Mouse (Mus musculus) v-Abl transformed pro-B cells (cell line): Measurements from ENCODE around the gene Ufc1.

Experiments
- in situ Hi-C, 2 experiments: fragments of 400-800 bp; cut with MboI; formaldehyde crosslinking; loops; one replicate each; pipeline ENCODE4 v1.15.1; 2025; ENCODE audit not compliant: unreplicated experiment in 2 of 2

The Ufc1 gene

DNA sequence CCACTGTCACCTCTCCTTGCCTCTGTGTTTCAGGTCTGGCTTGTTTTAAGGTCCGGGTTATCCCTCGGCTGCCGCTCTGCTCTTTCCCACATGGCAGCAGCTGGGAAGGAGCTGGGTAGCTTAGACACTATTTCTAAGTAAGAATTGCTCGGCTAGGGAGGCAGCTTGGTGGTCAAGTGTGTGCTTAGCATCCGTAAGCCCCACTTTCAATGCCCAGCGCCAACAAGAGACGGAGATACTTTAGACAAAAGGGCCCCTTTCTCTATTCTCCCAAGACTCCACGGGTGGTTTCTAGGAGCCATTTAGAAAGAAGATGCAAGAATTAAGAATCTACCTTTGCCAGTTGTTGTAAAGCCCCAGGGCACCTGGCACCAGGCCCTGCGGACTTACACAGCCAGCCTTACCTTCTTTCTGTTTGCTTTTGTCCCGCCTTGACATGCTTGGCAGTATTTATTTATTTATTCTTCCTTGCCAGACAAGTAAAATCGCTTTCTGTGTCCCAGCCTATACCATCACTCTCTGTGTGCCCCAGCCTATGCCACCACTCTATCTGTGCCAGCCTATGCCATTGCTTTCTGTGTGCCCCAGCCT lies 19.6 kb downstream of the Ufc1 start:
- in situ Hi-C loops: loop anchor here in 1 of 2 experiments (25.0 kb wide), 1 partner anchor 1738 kb away; the partner anchor contains the start of gene Nuf2

DNA sequence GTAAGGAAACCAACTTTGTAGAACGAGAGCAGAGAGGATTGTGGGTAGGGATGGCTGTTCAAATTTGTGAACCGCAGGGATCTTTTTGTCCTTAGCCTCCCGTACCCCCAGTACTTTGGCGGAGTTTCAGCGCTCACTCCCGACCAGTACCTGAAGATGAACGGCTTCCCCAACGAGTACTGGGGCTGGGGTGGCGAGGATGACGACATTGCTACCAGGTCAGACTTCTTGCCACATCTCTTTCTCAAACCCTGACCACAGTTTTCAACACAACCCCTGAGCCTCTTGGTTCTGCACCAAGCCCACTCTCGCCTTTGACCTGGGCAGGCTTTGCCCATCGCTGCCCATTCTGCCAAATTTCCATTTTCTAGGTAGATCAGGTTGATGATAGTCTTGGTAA lies 20.7 kb downstream of the Ufc1 start:
- in situ Hi-C loops: loop anchor here in 1 of 2 experiments (25.0 kb wide), 1 partner anchor 637 kb away; the partner anchor contains the start of gene Olfml2b

DNA sequence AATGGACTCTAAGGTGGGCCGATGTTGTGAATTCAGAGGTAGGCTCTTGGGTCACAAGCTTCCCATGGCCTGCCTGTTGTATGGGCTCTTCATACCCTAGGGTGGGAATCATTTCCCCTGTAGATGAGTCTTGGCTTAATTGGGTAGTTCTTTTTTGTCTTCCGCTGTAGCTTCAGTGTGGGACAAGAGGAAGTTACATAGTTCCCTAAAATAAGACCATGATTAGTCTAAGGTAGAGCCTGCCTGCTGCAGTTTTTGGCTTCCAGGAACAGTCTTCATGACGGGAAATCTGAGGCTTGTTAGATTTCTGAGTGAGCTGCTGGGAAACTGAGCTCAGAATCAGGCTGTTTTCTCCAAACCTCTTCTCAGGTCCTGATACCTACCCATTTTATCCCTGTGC lies 22.7 kb downstream of the Ufc1 start:
- in situ Hi-C loops: loop anchor here in 1 of 2 experiments (25.0 kb wide), 1 partner anchor 635 kb away; the partner anchor contains the start of gene Olfml2b

DNA sequence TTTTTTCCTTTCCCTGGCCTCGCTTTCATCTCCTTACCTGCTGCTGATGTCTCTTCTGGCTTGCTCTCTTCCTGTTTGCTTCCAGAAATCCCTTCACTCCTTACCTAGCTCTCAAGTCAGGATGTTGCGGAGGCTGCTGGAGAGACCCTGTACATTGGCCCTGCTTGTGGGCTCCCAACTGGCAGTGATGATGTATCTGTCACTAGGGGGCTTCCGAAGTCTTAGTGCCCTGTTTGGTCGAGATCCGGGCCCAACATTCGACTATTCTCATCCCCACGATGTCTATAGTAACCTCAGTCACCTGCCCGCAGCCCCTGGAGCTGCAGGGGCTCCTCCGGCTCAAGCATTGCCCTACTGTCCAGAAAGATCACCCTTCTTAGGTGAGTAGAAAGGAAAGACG lies 23.2 kb downstream of the Ufc1 start:
- in situ Hi-C loops: loop anchor here in 1 of 2 experiments (25.0 kb wide), 1 partner anchor 634 kb away; the partner anchor contains the start of gene Olfml2b

DNA sequence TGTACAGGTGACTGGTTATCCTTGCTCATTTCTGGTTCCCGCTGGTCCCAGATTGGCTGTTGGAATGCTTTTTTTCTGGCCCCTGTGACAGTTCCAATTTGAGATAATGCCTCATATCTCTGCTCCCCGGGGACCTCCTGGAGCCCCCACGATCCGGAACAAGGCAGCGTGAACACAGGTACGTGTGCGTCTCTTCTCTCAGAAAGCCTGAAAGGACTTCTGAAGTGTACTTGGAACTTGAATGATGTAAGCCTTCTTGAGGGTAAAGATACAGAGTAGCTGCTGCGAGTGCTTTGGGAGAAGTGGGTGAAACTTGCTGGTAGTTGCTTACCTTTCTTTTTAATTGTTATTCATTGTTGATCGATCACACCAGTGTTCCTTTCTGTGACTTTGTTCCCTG lies 23.6 kb downstream of the Ufc1 start:
- in situ Hi-C loops: loop anchor here in 1 of 2 experiments (25.0 kb wide), 1 partner anchor 634 kb away; the partner anchor contains the start of gene Olfml2b

DNA sequence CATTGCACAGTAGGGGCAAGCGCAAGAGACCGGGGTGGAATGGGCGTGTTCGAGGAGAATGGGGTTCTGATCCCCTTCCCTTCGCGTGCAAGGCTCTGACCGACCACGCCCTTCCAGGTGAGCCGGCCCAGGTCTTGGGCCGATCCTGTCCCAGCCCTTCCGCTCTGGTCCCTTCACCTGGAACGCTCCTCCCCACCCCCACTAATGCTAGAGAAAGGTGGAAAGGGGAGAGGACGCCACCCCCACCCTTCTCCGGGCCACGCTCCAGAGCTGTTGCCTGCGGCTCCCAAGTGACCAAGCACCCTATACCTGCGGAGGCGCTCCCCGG lies 24.3 kb downstream of the Ufc1 start:
- in situ Hi-C loops: loop anchor here in 1 of 2 experiments (25.0 kb wide), 1 partner anchor 633 kb away; the partner anchor contains the start of gene Olfml2b

DNA sequence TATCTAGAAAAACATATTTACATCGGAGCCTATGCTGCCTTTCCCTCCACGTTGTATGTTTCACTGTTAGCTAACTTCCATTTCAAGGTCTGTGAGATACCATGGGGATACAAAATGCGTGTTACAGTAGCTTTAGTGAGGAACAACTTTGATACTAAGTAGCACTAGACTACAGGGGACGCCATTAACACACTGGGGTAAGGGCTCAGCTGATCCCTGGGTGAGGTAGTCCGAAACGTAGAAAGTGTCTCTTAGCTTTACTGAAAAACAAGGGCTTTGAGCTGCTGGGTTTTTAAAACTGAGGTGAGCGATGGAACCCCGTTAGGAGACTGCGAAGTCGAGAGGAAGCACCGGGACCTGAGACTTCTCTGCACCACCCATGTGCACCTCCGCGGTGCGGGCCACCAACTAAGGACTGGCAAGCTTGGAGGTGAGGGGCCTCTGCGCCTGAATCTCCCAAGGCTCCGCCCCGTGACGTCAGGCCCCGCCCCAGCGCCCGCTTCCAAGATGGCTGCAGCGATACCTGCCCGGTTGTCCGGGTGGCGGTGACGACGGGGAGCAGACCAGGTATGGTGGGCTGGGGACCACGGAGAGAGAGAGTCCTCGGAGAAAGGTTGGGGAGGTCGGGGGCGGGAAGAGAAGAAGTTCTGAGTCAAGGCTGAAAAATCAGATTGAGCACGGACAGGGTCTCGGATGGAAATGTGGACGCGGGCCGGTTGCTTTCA lies 24.8 kb downstream of the Ufc1 start, which contains the start of gene B4galt3:
Gene B4galt3, plus strand, starts transcription at position 481 of the 725 bp plus-strand sequence.
- in situ Hi-C loops: loop anchor here (10.0 to 25.0 kb wide), 2 partner anchors 255 to 633 kb away; partner anchors contain the start of genes Fcgr4 (in 1 of the 2) and Olfml2b (in 1 of the 2)

DNA sequence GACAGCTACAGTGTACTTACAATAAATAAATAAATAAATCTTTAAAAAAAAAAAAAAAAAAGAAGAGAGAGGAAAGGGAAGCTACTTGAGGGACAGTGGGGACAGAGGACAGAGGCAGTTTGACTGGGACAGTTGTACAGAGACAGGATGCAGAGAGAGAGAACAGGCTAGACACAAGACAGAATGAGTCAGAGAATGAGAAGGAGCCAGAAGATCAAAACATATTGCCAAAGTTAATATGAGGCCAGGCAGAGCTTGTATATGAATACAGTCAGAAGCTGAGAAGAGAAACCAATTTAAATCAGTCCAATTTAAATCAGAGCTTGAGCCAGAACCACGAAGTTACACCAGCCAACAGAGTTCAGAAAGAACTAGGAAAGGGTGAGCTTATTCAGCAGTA lies 26.5 kb downstream of the Ufc1 start:
- in situ Hi-C loops: loop anchor here (10.0 to 25.0 kb wide), 2 partner anchors 254 to 631 kb away; partner anchors contain the start of genes Fcgr4 (in 1 of the 2) and Olfml2b (in 1 of the 2)

DNA sequence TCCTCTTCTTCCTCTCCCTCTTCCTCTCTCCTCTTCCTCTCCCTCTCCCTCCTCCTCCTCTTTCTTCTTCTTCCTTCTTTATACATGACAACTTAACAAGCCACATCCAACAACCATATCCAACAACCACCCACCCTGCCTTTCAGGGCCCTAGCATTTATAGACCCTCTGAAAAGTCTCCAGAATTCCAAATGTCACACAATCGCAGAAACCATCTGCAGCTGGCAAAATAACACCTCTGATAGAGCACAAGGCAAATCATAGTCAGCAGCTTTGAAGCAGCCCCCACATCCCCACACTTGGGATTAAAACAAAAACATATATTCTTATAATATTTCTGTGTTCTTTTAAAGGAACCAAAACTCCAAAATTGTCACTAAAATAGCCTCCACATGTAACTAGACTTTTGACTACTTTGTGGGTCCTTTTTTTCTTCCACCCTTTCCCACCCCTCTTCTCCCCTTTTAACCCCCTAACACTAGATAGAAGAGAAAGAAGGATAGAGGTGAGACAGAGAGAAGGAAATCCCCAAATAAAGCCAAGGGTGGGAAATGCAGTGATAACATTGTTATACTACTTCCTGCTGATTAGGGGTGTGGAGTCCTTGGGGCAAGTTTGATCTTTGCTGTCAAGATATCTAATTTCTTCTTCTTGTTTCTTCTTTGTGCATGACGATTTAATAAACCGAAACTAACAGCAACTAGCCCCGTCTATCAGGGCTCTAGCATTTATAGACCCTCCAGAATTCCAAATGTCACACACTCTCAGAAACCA lies 28.7 kb downstream of the Ufc1 start:
- in situ Hi-C loops: loop anchor here (10.0 to 25.0 kb wide), 2 partner anchors 251 to 629 kb away; partner anchors contain the start of genes Fcgr4 (in 1 of the 2) and Olfml2b (in 1 of the 2)

DNA sequence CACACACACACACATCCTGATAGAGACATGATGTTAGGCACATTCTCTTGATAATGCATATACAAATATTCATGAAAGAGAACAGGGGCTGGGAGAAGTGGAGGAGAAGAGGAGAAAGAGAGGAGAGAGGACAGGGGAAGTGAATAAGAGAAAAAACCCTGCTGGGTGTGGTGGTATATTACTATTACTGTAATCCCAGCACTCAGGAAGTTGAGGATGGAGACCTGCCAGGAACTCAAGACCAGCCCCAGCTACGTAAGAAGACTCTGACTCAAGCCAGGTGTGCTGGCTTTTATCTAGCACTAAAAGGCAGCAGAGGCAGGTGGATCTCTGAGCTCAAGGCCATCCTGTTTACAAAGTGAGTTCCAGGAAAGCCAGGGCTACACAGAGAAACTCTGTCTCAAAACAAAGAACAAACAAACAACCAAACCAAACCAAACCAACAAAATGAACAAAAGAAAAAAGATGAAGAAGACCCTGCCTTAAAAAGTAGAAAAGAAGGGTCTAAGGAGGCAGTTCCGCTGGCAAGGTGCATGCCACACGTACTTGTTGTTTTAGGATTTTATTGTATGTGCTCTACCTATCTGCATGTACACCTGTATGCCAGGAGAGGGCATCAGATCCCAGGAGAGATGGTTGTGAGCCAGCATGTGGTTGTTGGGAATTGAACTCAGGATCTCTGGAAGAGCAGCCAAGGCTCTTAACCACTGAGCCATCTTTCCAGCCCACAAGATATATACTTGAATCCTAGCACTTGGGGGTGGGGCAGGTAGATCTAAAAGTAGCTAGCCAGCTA lies 31.0 kb downstream of the Ufc1 start:
- in situ Hi-C loops: loop anchor here (10.0 to 25.0 kb wide), 2 partner anchors 249 to 627 kb away; partner anchors contain the start of genes Fcgr4 (in 1 of the 2) and Olfml2b (in 1 of the 2)

DNA sequence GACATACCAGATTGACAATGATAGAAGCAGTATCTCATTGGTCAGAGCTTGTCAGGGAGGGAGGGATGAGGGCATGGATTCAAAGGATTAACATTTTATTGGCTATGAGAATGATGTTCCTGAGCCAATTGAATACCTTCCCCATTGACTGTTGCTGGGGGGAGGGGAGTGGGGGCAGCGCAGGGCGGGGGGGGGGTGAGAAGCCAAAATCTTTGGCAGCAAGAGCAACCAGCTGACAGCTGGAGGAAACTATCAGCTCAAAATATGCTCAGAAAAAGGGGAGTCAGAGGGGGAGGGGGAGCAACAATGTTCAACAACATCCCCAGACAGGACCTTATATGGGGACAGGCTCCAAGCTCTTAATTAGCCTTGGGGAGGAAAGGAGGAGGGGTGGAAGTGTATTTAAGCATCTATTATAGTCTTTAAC lies 31.6 kb downstream of the Ufc1 start:
- in situ Hi-C loops: loop anchor here (10.0 to 25.0 kb wide), 2 partner anchors 248 to 626 kb away; partner anchors contain the start of genes Fcgr4 (in 1 of the 2) and Olfml2b (in 1 of the 2)

DNA sequence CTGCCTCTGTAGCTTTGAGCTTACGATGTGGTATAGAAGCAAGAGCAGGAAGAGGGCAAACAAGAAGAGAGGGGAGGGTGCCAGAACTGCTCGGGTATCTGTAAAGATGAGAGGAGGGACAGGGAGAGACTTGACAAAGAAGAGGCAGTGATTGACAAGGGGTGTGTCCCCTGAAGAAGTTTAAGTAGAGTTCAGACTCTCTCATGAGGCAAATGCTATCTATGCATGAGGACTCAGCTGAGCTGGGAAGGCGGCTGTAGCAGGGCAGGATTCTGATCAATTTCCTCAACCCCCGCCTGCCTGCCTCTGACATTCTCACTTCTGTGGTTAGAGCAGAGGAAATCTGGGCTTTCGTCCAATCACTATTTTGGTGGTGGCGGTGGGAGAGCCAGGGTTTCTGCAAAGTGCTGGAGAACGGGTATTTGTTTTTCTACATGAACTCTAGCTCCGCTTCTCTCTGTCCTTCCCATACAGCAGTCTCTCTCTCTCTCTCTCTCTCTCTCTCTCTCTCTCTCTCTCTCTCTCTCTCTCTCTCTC lies 32.2 kb downstream of the Ufc1 start:
- in situ Hi-C loops: loop anchor here (10.0 to 25.0 kb wide), 2 partner anchors 248 to 625 kb away; partner anchors contain the start of genes Fcgr4 (in 1 of the 2) and Olfml2b (in 1 of the 2)

DNA sequence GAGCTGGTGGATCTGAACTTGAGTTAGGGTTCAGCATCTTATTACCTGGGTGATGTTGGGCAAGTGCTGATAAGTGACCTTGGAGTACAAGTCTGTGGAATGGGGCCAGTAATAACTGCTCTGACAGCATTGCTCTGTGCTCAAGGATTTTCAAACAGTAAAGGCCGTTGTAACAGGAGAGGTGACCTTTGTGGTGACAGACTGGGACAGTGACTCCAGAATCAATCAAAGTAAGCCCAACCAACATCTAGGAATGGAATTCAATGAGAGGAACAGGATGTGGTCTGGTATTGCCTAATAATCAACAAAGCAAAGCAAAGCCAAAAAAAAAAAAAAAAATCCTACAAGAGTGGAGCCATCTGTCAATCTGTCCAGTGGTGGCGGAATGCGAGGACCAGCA lies 34.5 kb downstream of the Ufc1 start:
- in situ Hi-C loops: loop anchor here (10.0 to 25.0 kb wide), 2 partner anchors 246 to 623 kb away; partner anchors contain the start of genes Fcgr4 (in 1 of the 2) and Olfml2b (in 1 of the 2)

DNA sequence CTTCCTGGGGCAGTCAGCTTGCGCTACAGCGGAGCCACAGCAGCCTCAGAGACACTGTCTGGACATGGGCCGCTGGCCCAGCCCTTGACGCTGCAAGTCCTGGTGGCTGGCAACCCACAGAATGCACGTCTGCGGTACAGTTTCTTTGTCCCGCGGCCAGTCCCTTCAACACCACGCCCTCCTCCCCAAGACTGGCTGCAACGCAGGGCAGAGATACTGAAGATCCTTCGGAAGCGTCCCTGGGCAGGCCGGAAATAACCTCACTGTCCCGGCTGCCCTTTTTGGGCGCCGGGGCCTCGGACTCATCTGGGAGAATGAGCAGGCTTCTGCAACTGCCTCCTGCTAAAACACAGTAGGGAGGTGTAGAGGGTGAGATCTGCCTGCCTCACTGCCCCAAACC lies 35.9 kb downstream of the Ufc1 start:
- in situ Hi-C loops: loop anchor here in 1 of 2 experiments (10.0 to 25.0 kb wide), 2 partner anchors 364 to 622 kb away; partner anchors contain the start of gene Olfml2b

DNA sequence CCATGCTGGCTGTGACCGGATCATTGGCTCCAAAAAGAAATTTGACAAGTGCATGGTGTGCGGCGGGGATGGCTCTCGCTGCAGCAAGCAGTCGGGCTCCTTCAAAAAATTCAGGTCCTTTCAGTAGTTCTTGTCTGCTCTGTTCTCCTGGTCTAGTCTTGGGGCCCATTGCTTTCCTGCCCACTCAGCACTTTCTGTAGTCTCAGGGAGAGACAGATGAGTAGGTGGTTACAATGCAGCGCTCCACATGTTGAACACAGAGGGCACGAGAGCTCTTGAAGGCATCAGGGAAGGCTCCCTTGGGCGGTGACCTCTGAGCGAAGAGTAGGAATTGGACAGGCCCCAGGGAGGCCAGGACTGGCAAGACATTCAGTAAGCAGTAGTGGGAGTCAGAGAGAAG lies 37.0 kb downstream of the Ufc1 start:
- in situ Hi-C loops: loop anchor here in 1 of 2 experiments (10.0 to 25.0 kb wide), 2 partner anchors 363 to 620 kb away; partner anchors contain the start of gene Olfml2b

DNA sequence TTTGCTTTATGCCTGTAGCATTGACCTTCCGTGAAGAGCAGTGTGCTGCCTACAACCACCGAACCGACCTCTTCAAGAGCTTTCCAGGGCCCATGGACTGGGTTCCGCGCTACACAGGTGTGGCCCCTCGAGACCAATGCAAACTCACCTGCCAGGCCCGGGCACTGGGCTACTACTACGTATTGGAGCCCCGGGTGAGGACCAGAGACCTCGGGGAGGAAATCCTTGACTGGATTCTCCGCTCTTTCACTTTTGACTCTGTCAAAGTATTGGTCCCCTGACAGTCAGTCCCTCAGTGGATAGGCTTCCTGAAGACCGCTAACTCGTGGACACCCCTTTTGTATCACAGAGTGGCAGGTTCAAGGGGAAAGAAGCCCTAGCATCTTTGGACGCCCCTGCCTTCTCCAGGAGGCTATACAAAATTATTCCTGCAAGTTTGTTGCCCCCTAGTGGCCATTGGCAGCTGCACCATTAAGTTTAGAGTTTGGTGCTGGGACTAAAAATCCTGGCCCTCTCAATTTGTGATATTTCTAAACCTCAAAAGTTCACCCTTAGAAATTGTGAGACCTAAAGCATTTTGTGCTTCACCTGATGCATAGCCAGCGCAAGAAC lies 37.8 kb downstream of the Ufc1 start:
- in situ Hi-C loops: loop anchor here in 1 of 2 experiments (10.0 to 25.0 kb wide), 2 partner anchors 362 to 620 kb away; partner anchors contain the start of gene Olfml2b

DNA sequence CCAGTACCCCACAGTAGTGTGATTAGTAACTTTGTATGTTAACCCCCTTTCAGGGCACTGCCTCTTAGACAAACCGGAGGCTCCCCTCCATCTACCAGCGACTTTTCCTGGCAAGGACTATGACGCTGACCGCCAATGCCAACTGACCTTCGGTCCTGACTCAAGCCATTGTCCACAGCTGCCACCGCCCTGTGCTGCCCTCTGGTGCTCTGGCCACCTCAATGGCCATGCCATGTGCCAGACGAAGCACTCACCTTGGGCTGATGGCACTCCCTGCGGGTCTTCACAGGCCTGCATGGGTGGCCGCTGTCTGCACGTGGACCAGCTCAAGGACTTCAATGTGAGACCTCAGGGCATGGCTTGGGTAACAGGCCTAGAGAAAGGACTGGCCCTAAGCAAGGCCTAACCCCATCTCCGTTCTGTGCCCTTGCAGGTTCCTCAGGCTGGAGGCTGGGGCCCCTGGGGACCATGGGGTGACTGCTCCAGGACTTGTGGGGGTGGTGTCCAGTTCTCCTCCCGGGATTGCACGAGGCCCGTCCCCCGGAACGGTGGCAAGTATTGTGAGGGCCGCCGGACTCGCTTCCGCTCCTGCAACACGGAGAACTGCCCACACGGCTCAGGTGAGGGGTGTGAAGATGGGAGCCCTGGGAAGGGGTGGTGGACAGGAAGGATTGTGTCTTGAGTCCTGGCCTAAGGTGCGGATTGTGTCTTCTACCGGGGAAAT lies 38.6 kb downstream of the Ufc1 start:
- in situ Hi-C loops: loop anchor here in 1 of 2 experiments (10.0 to 25.0 kb wide), 2 partner anchors 361 to 619 kb away; partner anchors contain the start of gene Olfml2b
